Mouse (Mus musculus) CH12F3 (cell line): ENCODE measurements around the gene Anp32a.

Source experiments
- in situ Hi-C: fragments of 300-500 bp; cut with MboI; formaldehyde crosslinking; loops from 2 replicates; pipeline ENCODE4 v1.14.3; 2020; ENCODE audit warnings: low sequenced_read_pairs

Anp32a gene

GRCm38 (mm10) chr9:62345633-62346387 lies 4.7 kb downstream of the Anp32a start:
- in situ Hi-C loops, result no loop called here

- in situ Hi-C loops, result no loop called here
Measured at GRCm38 (mm10) chr9:62346388-62346679, 5.2 kb downstream of the Anp32a start.

DNA sequence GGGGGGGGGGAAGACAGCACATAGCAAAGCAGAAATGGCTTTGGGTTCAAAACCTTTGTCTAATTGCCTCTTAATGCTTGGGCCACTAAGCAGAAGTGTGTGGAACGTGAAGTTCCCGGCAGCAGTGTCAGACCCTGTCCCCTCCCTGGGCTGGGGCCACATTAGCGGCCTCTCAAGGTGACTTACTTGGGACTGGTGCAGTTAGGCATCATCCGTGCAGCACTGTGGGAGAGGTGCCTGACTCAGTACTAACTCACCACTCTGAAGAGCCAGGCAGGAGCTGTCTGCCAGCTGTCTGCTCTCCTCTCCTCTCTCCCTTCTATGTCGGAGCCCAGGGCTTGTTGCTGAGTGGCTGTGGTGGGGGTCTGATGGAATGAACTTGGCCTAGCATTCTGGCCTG lies 6.1 kb downstream of the Anp32a start:
- in situ Hi-C loops, result no loop called here

- in situ Hi-C loops, result no loop called here
Measured at GRCm38 (mm10) chr9:62348050-62348449, 7.0 kb downstream of the Anp32a start.

DNA sequence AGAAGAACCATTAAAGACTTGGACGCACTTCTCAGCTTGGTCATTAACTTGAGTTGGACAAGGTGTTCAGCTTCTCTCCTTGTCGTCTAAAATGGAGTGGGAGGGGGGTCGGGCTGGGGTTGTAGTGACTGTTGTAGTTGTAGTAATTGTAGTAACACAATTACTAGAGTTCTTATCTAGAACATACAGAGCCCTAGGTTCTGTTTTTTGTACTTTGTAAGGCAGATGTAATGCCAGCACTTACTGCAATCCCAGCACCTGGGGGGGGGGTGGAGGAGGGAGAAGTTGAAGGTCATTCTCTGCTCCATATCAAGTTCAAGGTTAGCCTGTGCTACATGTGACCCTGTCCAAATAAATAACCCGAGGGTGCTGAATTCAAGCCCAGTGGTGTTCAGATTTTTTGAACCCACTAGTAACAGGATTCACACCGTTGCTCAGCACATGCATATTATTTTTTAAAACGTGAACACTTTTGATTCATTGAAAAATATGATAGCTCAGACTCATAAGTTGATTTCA lies 7.4 kb downstream of the Anp32a start:
- in situ Hi-C loops, result no loop called here

GRCm38 (mm10) chr9:62349250-62349649 lies 8.2 kb downstream of the Anp32a start:
- in situ Hi-C loops, result no loop called here

DNA sequence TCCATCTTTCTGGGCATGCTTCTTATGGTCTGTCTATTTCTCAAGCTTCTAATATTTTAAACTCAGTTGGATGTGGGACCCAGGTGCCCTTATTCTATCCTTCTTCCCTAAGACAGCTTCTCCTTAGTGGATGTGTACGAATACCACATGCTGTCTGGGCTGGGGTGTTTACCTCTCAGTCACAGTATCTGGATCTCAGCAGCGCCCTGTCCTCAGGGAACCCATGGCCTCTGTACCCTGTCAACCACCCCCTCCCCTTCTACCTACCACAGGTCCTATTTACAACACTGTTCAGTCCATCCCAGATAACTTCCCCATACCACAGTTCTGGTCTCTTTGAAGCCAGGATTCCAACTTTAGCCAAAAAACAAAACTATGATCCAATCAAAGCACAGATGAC lies 9.6 kb downstream of the Anp32a start:
- in situ Hi-C loops, result no loop called here

GRCm38 (mm10) chr9:62351200-62351599 lies 10.1 kb downstream of the Anp32a start:
- in situ Hi-C loops, result no loop called here

DNA sequence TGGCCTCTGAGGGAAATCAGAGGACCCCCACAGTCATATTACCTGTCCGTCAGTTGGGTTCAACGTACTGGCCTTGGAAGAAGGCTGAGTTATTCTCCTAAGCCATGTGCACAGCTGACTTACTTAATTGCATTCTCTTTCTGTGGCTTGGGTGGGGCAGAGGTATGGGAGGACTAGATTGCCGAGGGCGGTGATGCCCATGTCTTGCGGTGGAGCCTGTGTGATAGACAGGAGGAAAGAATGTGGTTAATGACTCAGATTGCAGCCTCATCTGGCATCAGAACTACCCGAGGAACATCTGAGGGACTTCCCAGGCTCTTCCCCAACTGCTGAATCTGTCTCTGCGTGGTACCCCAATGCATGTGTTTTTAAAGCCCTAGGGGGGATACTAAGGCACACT lies 12.7 kb downstream of the Anp32a start:
- in situ Hi-C loops, result no loop called here

DNA sequence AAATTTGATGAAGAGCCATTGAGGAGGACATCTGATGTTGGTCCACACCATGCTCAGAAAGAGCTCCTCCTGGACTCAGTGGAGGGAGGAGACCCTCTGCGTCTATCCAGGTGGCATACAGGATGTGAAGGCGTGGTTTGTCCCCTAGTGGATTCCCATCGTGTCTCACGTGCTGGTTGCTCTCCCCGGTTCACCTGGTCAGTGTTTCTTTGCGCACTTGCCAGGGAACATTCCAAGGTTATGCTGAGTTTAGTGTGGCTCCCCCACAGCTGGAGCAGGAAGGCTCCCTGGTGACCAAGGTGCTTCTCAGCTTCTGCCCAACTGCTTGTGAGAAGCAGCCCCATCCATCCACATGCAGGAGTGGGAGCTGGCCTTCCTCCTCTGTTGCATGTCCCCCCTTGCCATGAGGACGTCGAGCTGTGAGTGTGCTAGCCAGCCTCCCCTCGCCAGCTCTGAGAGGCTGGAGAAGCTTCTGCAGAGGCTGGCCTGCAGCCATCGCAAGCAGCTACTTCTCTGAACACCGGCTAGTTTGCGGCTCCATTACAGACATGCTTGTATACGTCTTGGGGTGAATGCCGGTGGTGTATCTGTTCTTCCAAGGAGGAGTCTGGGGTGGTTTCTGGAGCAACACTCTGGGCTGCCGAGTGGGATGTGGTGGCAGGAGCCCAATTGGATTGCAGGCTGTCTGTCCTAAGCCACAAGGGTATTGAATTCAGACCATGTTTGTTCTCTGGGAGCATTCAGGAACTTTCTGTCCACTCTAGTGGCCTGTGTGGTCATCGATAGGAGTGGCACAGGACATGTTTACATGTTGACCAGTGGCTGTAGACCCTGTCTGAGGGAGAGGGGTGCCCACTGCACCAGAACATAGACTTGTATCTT lies 14.0 kb downstream of the Anp32a start:
- in situ Hi-C loops, result no loop called here

GRCm38 (mm10) chr9:62355763-62356162 lies 14.7 kb downstream of the Anp32a start:
- in situ Hi-C loops, result no loop called here

DNA sequence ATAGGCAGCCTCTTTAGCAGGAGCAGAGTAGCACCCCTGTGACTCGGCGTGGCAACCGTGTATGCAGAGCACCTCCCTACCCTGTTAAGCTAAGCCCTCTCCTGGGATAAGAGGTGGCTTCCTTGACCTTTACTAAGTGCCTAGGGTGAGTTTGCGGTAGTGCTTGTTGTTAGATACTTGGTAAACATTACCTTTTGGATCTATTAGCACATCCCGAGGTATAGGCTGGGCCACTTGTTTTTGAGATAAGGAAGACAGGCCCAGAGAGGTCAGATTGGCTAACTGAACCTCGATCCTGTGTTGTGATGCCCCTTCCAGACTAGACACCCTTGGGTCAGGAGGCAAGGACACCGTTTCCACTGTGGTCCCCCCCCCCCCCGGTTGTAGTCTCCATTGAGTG lies 16.5 kb downstream of the Anp32a start:
- in situ Hi-C loops, result no loop called here

- in situ Hi-C loops, result no loop called here
Measured at GRCm38 (mm10) chr9:62358851-62359250, 17.8 kb downstream of the Anp32a start.

DNA sequence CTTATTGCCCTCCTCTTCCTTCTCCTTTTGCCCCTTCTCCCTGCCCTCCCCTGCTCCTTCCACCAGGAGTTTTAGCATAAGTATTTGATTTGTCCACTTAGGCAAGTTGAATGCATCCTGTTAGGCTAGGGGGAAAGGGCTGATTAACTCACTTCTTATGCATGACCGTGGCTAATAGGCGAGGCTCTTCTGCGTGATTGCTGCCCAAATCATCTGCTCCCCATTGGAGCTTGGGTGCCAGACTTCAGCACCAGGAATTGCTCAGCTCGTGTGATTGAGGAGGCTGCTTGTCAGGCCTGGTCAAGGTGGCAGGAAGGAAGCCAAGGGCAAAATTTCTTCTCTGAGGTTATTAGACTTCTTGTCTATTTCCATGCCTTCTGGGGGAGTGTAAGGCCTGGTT lies 19.8 kb downstream of the Anp32a start:
- in situ Hi-C loops, result no loop called here

- in situ Hi-C loops, result no loop called here
Measured at GRCm38 (mm10) chr9:62362835-62363385, 21.8 kb downstream of the Anp32a start.

- in situ Hi-C loops, result no loop called here
Measured at GRCm38 (mm10) chr9:62363619-62364018, 22.5 kb downstream of the Anp32a start.

- in situ Hi-C loops, result no loop called here
Measured at GRCm38 (mm10) chr9:62364216-62364615, 23.1 kb downstream of the Anp32a start.

DNA sequence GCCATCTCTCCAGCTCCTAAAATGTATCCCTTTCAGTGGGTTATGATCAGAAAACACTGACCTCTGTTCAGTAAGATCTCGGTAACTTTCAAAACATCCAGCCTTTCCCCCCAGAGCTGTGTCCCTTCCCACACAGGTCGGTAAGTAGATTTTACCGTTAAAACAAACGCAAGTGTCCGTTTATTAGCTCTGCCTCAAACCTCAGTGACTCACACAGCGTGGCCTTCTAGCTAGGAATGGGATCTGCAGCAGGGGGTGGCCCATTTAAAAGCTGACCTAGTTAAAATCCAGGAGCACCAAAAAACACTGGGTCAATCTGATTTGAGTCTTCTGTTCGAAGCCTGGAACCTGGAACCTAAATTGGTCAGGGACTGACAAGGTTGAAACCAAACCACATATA lies 23.7 kb downstream of the Anp32a start:
- in situ Hi-C loops, result no loop called here

GRCm38 (mm10) chr9:62365326-62366080 lies 24.4 kb downstream of the Anp32a start:
- in situ Hi-C loops, result no loop called here

DNA sequence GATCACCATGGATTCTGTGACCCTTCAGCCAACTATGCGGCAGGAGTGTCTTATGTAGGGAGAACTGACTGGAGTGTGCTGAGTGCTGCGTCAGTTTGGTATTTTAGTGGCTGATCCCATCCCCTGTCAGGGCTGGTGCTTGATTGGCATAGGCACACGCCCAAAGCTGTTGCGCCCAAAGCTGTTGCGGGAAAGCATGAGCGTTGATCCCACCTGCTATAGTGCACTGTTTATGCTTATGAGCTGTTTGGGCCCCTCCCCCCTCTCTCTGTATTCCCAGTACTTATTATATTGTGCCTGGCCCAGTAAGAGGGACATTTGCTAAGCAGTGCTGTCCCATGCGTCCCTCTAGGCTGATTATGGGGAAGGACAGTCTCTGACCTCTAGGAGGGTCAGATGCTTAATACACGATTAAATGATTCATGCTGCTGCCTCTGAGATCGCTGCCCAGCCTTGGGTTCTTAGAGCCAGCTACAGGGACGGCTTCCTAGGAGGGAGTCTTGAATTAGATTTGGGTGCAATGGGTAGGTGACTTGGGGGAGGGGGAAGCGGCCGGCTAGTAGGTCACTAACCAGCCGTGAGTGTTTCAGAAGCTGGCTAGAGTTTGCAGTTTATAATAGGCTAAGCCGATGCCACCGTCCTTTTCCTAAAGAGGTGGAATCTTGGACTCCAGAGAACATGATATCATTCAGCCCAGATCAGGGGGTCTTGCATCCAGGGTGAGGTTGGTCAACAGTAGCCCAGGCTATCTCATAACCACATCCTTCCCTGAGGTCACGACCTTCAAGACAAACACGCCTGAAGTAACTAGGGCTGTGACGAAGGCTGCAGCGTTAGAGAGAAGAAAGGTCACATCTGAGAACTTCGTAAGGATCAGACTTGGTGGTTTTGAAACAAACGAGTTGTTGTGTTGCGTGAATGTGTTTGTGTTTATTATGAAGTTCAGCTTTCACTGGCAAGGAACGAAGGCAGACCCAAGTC lies 25.7 kb downstream of the Anp32a start:
- in situ Hi-C loops, result no loop called here
